ENCODE assay signal across 9 mouse cellular contexts in the genomic region with DNA sequence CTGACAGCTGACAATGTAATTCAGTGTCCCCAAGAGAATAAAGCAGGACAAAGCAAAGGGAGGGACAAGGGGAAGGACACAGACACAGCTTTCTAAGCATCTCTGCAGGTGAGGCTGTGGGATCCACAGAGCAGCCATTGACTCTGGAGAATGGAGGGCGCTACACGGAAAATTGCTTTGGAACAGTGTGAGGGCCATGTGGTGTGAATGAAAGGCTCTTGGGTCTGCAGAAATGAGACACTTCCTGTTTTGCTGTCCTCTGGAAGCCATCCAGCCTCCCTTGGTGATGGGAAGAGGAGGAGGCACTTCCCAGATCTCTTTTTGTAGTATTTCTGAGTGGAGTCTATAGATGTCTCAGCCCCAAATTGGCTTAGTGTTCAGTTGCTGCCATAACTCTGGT. TPM values are rescaled to one million over a fixed set of nuclear protein-coding genes. Genes with fewer than 3 reads are reported as not detected.
DNase-seq lines count a peak whose midpoint lies in the region; ATAC-seq lines count a peak whose summit lies in the region.
"Had no signal": no experiment of that assay in that cellular context is flagged by ENCODE, and none has a peak within 500 bp of the region (broad histone marks: within the 10 kb centered on the region; RNA-seq: fewer than 3 reads in every experiment).

No protein-coding gene starts in this region.

- no peaks in the 10 kb centered on the region for H3K27me3 ChIP-seq in kidney, embryonic 16.5 days (ENCODE audit: insufficient read depth, low read length)
- no peaks in the 10 kb centered on the region for H3K27me3 ChIP-seq in embryonic facial prominence, embryonic 15.5 days
- H3K27me3 ChIP-seq: forebrain, embryonic 15.5 days had no signal

- no peak overlapping the region for H3K4me3 ChIP-seq in kidney, embryonic 16.5 days (ENCODE audit: low read length)
- H3K4me3 ChIP-seq in embryonic facial prominence, embryonic 15.5 days (replicated peaks), result no peak overlapping the region
- H3K4me3 ChIP-seq: forebrain, embryonic 15.5 days had no signal

- 71% methylated on average over 2 of the region's 2 CpGs for WGBS in kidney, embryonic 16.5 days
- 43% methylated on average over 2 of the region's 2 CpGs for WGBS in embryonic facial prominence, embryonic 15.5 days

- H3K9me3 ChIP-seq in kidney, embryonic 16.5 days (ENCODE audit: low read length), result no peaks in the 10 kb centered on the region
- no peaks in the 10 kb centered on the region for H3K9me3 ChIP-seq in embryonic facial prominence, embryonic 15.5 days (replicated peaks)
- H3K9me3 ChIP-seq: forebrain, embryonic 15.5 days had no signal

- DNase-seq in kidney, adult 18-20 months, result peak; percentile 25
- DNase-seq in heart, postnatal 36 days, result peak; percentile 29 to 50
- DNase-seq in lung, postnatal 36 days, result peak; percentile 53
- DNase-seq in thymus, adult 18-20 months, result no peak
- no peak for DNase-seq in left cerebral cortex, adult 8-10 months (ENCODE audit: low spot score in 2 of 2)
- DNase-seq: cerebellum, adult 8-10 months had no signal

- no peak for ATAC-seq in kidney, embryonic 16.5 days (ENCODE audit: low FRiP score, low TSS enrichment)
- ATAC-seq in embryonic facial prominence, embryonic 15.5 days (ENCODE audit: insufficient number of reproducible peaks, low FRiP score, low TSS enrichment, low read depth), result no peak
- ATAC-seq: forebrain, embryonic 15.5 days had no signal

- H3K4me2 ChIP-seq in kidney, embryonic 16.5 days (replicated peaks; ENCODE audit: low read depth, low read length), result no peak overlapping the region
- H3K4me2 ChIP-seq in embryonic facial prominence, embryonic 15.5 days (replicated peaks), result no peak overlapping the region
- H3K4me2 ChIP-seq: forebrain, embryonic 15.5 days had no signal

- intact Hi-C loops in heart, postnatal 36 days (cut with DNase I), result no loop called here

- H3K4me1 ChIP-seq in kidney, embryonic 16.5 days (ENCODE audit: insufficient read depth, low read length), result no peaks in the 10 kb centered on the region
- H3K4me1 ChIP-seq in embryonic facial prominence, embryonic 15.5 days, result peaks cover 12% of the 10 kb centered on the region
- H3K4me1 ChIP-seq: forebrain, embryonic 15.5 days had no signal

- no peak overlapping the region for H3K27ac ChIP-seq in kidney, embryonic 16.5 days (ENCODE audit: low read length)
- H3K27ac ChIP-seq in embryonic facial prominence, embryonic 15.5 days (replicated peaks), result peak overlapping the region; percentile 14; the same call in 1 of the 2 replicates
- H3K27ac ChIP-seq: forebrain, embryonic 15.5 days had no signal

- H3K36me3 ChIP-seq in kidney, embryonic 16.5 days (ENCODE audit: insufficient read depth, low read length), result no peaks in the 10 kb centered on the region
- no peaks in the 10 kb centered on the region for H3K36me3 ChIP-seq in embryonic facial prominence, embryonic 15.5 days
- H3K36me3 ChIP-seq: forebrain, embryonic 15.5 days had no signal

- no peak overlapping the region for H3K9ac ChIP-seq in kidney, embryonic 16.5 days (replicated peaks; ENCODE audit: low read length)
- H3K9ac ChIP-seq in embryonic facial prominence, embryonic 15.5 days, result no peak overlapping the region
- H3K9ac ChIP-seq: forebrain, embryonic 15.5 days had no signal

RNA-seq across cellular contexts. Expression of gene Eid1, which starts 23.3 kb away (rescaled TPM):
- 91.8 and 99.5 TPM in 2 replicates for polyA plus RNA-seq in kidney, embryonic 16.5 days (2015; fragmentation: Nextera tagmentation; extraction: Ambion mirVana)
- 227 and 241 TPM in 2 replicates for polyA plus RNA-seq in embryonic facial prominence, embryonic 15.5 days (2015; fragmentation: Nextera tagmentation; extraction: Ambion mirVana)
- total RNA-seq in heart, postnatal 36 days (2021), result 10 to 100 TPM; 52.2 to 58.0 TPM
- 100 to 1,000 TPM; 216 to 227 (median 219) TPM for total RNA-seq in left cerebral cortex, adult 8-10 months (2022)

RNA-seq across cellular contexts. Expression of gene Shc4, which starts 27.7 kb away (rescaled TPM):
- 1.1 and 1.6 TPM in 2 replicates for polyA plus RNA-seq in kidney, embryonic 16.5 days (2015; fragmentation: Nextera tagmentation; extraction: Ambion mirVana)
- polyA plus RNA-seq in embryonic facial prominence, embryonic 15.5 days (2015; fragmentation: Nextera tagmentation; extraction: Ambion mirVana), result 3.1 and 3.2 TPM in 2 replicates
- total RNA-seq in heart, postnatal 36 days (2021), result under 1 TPM; 0.42 to 0.51 TPM
- total RNA-seq in left cerebral cortex, adult 8-10 months (2022), result 1 to 10 TPM; 4.5 to 5.7 (median 5.4) TPM

Comparison
In these comparisons a context has a peak if more than half of its experiments do, and no peak if none do; other contexts are left out.
1. DNase-seq: peak in kidney, adult 18-20 months (single experiment), heart, postnatal 36 days (2 of 2) and lung, postnatal 36 days (single experiment); none in thymus, adult 18-20 months (0 of 2) and left cerebral cortex, adult 8-10 months (0 of 2).